Mouse (Mus musculus) small intestine, adult 2 months (tissue): ENCODE measurements at regions not wholly inside any gene's neighbourhood (a gene's known extent, or its start where the extent isn't known, plus 50 kb on each side); places are given as distances from the start of the nearest gene placed in this dataset.

Experiments used
- H3K27ac ChIP-seq: fragments of 200-500 bp; 2 replicates; pipeline ENCODE4 v1.5.1; 2012; ENCODE audit warnings: low read depth, low read length, control low read depth, inconsistent platforms; ENCODE audit not compliant: insufficient read depth
- H3K27me3 ChIP-seq: fragments of 200-500 bp; 2 replicates; pipeline ENCODE4 v1.6.1; 2012; ENCODE audit warnings: mild to moderate bottlenecking, moderate library complexity, low read length, inconsistent platforms; ENCODE audit not compliant: control insufficient read depth, insufficient read depth
- H3K36me3 ChIP-seq: fragments of 200-500 bp; 2 replicates; pipeline ENCODE4 v1.6.1; 2012; ENCODE audit warnings: mild to moderate bottlenecking, low read length, control low read depth, inconsistent platforms; ENCODE audit not compliant: control insufficient read depth, insufficient read depth
- H3K4me1 ChIP-seq: fragments of 200-500 bp; 2 replicates; pipeline ENCODE4 v1.6.1; 2012; ENCODE audit warnings: low read length, inconsistent platforms, mixed read lengths; ENCODE audit not compliant: control insufficient read depth, insufficient read depth, insufficient read length
- H3K4me3 ChIP-seq: fragments of 200-500 bp; 2 replicates; pipeline ENCODE4 v1.5.1; 2012; ENCODE audit warnings: low read depth, mild to moderate bottlenecking, control low read depth, inconsistent platforms, low read length, moderate library complexity
- CTCF ChIP-seq: fragments of 200-500 bp; IDR thresholded peaks from 2 replicates; pipeline ENCODE4 v1.5.1; 2012; ENCODE audit warnings: low read depth, mild to moderate bottlenecking, control low read depth, inconsistent platforms, low read length, moderate library complexity, mixed read lengths; ENCODE audit not compliant: insufficient replicate concordance, insufficient read length; ENCODE audit errors: extremely low read depth
- POLR2A ChIP-seq: fragments of 200-500 bp; IDR thresholded peaks from 2 replicates; pipeline ENCODE4 v1.6.1; 2012; ENCODE audit warnings: low read depth, mild to moderate bottlenecking, control low read depth, inconsistent platforms, low read length, moderate library complexity
- WGBS: fragments of 180-500 bp; shearing (Covaris S2); methylation state at CpG from one replicate; pipeline ENCODE4 v1.1.7; 2018; 5-methylcytosine and 5-hydroxymethylcytosine counted together

DNA sequence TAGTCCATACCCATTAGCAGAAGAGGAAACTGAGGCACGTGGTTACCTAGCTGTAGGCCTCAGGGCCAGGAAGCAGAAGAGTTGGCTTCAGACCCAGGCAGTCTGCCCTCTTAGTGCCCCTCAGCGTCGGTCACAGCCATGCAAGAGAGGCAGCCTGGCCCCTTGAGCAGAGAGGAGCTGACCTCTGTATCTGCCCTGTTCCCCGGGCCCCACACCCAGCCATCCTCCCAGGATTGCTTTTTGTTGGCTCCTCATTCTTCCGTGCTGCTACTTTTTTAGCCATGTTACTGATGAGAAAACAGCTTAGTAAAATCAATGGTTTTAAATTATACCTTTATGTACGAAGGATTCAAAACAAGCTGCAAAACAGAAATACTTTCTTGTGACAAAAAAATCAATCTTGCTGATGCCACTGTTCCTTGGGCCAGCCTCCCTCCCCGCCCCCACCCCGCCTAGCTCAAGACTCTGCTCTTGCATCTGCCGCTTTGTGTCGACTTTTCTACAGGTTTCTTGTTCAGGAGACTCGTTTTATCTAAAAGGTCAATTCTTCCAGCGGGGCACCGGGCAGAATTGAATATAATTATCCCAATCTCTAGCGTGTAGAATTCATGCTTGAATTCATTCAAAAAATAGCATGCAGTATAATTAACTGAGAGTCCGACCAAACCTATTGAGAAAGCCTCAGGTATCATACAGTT, 70.8 kb downstream of the Sall1 start:
- WGBS: 58% methylated on average over 15 of the region's 15 CpGs
- H3K27me3 ChIP-seq: no peaks in the 10 kb centered on the region
- TF ChIP-seq CTCF: no peak
- no peak for TF ChIP-seq POLR2A

DNA sequence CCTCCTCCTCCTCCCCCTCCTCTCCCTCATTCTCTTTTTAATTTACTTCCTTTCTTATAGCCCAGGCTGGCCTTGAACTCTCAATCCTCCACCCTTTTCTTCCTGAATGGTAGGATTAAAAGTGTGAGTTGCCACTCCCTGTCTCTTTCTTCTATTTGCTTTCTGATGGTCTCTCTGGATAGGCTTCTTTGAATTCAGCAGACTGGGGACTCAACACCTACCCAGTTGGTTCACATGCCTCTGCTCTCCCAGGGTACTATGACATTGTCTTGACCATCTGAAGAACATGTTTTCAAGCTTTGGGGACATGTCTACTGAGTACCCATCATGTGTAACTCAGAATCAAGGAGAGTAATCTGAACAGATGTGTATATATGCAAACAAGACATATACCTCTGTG, 85.1 kb downstream of the Sall1 start:
- H3K4me1 ChIP-seq: no peaks in the 10 kb centered on the region
- no peak for TF ChIP-seq CTCF
- TF ChIP-seq POLR2A: no peak
- no peak overlapping the region for H3K27ac ChIP-seq
- H3K27me3 ChIP-seq: no peaks in the 10 kb centered on the region
- no peaks in the 10 kb centered on the region for H3K36me3 ChIP-seq
- no peak overlapping the region for H3K4me3 ChIP-seq

More for the DNA sequence above, 70.8 kb downstream of the Sall1 start:
- Histone ChIP-seq H3K4me1 (no peaks in the 10 kb centered on the region), H3K36me3 (no peaks in the 10 kb centered on the region), H3K4me3 (no peak overlapping the region), H3K27ac (no peak overlapping the region)

DNA sequence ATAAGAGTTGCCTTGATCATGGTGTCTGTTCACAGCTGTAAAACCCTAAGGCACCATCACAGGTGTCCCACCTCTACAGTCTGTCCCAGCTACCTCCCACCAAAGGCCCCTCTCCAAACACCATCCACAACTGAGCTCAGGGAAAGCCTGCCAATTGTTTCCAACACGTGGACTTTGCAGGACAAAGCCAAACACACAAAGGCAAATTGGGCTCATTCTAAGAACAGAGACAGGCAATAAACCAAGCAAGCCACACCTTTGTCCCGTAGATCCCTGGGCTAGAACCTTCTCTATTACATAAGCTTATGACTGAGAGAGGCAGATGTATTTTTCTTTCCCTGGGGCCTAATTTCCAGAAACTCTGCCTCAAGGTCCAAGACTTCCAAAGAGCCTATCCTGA, 90.8 kb downstream of the Sall1 start:
- Histone ChIP-seq H3K4me1 (no peaks in the 10 kb centered on the region), H3K27me3 (no peaks in the 10 kb centered on the region), H3K4me3 (no peak overlapping the region), H3K36me3 (no peaks in the 10 kb centered on the region), H3K27ac (no peak overlapping the region)
- 34% methylated on average over 2 of the region's 2 CpGs for WGBS
- TF ChIP-seq POLR2A (no peak), CTCF (no peak)

DNA sequence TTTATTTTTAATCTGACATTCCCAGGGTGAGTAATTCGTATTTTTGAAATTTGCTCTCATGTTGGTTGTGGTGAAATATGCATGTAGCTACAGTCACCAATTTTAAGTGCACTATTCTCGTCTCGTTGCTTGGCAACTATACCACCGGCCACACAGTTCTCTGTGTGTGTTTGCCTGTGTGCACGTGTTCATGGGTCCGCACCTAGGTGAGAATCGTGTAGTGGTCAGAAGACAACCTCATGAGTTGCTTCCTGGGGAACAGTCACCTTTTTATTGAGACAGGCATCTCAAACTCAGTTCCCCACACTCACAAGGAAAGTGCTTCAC, 92.2 kb downstream of the Sall1 start:
- WGBS: 78% methylated on average over 7 of the region's 7 CpGs
- TF ChIP-seq CTCF: no peak
- TF ChIP-seq POLR2A: no peak
- no peaks in the 10 kb centered on the region for H3K27me3 ChIP-seq
- no peaks in the 10 kb centered on the region for H3K4me1 ChIP-seq
- no peaks in the 10 kb centered on the region for H3K36me3 ChIP-seq
- H3K27ac ChIP-seq: no peak overlapping the region
- no peak overlapping the region for H3K4me3 ChIP-seq

DNA sequence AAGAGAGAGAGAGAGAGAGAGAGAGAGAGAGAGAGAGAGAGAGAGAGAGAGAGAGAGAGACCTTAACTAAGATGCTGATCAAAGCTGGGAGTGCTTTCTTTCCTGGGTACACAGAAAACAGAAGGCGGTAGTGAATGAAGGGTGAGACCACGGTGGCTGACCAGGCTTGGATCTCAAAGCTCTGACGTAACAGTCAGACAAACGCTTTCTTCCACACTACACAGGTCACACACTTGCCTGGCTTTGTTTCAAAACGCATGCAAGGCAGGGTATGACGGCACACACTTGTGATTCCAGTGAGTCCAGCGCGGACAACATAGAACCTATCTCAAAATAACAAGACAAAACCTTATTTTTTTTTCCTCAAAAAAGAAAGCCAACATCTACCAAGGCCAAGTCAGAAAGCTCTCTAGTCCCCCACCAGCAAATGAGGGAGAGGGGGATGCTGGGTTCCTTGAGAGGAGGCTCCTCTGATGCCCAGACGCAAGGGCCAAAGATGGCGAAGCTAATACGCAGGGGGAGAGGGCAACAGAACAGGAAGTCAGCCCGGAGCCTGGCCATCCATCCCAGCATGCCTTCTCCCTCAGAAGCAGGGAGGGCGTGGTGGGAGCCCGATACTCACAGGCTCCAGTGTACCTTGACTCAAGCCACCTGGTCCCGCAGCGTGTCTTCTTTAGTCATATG, 92.7 kb downstream of the Sall1 start:
- WGBS: 82% methylated on average over 16 of the region's 16 CpGs

DNA sequence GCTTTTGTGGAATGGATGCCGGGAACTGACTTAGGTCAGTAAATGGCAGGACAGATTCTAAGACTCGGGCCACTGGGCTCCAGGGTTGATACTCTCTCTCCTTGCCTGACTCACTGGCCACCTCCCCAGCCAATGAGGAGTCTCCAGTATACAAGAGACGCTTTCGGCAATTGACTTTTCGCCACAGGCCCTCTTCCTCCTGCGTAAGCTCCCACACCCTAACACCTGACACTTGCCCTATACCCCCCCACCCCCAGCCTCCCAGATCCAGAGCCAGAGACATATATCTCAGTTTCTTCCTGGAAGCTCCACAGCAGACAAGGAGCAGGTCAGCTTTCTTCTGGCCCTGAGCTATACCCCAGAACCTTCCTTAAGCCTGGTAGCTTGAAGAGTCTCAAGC, 94.0 kb downstream of the Sall1 start:
- H3K4me1 ChIP-seq: no peaks in the 10 kb centered on the region
- no peak overlapping the region for H3K4me3 ChIP-seq
- no peaks in the 10 kb centered on the region for H3K36me3 ChIP-seq
- H3K27ac ChIP-seq: no peak overlapping the region
- TF ChIP-seq CTCF (no peak), POLR2A (no peak)
- H3K27me3 ChIP-seq: no peaks in the 10 kb centered on the region
- 95% methylated on average over 6 of the region's 6 CpGs for WGBS

More for the DNA sequence above, 92.7 kb downstream of the Sall1 start:
- Histone ChIP-seq H3K27me3 (no peaks in the 10 kb centered on the region), H3K4me3 (no peak overlapping the region), H3K36me3 (no peaks in the 10 kb centered on the region), H3K27ac (no peak overlapping the region), H3K4me1 (no peaks in the 10 kb centered on the region)
- no peak for TF ChIP-seq CTCF
- TF ChIP-seq POLR2A: no peak

DNA sequence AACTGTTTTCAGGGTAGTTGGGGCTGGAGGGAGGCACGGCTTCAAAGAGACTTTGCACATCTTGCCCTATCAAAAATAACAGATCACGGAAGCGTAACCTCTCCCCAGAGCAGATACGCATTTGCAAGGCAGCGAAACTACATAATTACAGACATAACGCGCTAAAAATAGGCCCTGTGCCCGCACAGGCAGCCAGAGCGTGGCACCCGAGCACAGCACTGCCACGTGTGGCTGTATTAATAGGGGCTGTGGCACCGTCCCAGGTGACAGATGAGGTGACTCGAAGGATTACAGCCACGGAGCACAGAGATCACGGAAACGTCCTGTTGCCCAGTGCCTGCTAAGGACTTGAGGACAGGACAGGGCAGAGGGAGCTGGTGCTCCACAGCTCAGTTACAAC, 95.0 kb downstream of the Sall1 start:
- no peaks in the 10 kb centered on the region for H3K4me1 ChIP-seq
- TF ChIP-seq CTCF (no peak), POLR2A (no peak)
- H3K4me3 ChIP-seq: no peak overlapping the region
- no peaks in the 10 kb centered on the region for H3K27me3 ChIP-seq
- WGBS: 83% methylated on average over 16 of the region's 16 CpGs
- no peaks in the 10 kb centered on the region for H3K36me3 ChIP-seq
- H3K27ac ChIP-seq: no peak overlapping the region
